Mouse (Mus musculus): ENCODE results near the gene Vps4b.

Vps4b gene

GRCm38 (mm10) chr1:106796542-106796924, at the start of gene Vps4b:
Gene Vps4b, minus strand, starts transcription at chr1:106796728.
- peak; percentile 89 to 91 for DNase-seq (ENCODE audit: low spot score in 2 of 2)

DNA sequence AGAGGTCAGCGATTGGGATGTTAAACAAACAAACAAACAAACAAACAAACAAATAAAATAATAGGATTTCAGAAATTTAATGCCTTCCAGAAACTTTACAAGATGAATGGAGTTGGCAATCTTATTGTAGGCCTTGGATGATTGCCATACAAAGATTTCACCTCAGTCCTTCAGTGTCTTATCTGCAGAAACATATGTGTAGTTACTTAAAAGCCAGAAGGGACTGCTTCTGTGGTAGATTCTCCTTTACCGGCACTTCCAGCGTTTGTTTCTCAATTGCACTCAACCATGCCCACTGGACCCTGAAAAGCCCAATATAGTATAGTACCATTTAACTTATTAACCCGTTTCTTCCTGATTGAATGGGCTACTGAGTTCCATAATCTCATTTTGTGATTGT, 32.3 kb upstream of the Vps4b start:
- DNase-seq (ENCODE audit: low spot score in 2 of 2): no peak

DNA sequence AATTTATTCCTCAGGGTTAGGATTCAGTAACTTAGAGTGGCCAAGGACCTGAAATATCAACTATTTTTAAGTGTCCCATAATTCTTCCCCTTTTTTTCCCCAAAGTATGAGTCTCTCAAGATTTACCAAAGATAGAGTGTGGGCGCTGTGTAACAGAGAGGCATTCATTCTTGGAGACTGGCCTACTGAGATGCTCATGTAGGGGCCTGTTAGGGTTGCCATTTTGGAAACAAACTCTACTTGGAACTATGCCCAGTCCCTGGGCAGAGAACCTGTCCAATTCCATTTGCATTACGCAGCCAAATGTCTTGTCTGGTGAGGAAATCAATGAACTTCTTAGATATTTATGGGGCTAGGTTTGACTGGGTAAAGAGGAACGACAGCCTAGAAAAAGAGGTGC, 25.8 kb upstream of the Vps4b start:
- DNase-seq (ENCODE audit: low spot score in 2 of 2): no peak

- no peak for DNase-seq (ENCODE audit: low spot score in 2 of 2)
These were observed 21.8 kb upstream of the Vps4b start for GRCm38 (mm10) chr1:106818323-106818722.

DNA sequence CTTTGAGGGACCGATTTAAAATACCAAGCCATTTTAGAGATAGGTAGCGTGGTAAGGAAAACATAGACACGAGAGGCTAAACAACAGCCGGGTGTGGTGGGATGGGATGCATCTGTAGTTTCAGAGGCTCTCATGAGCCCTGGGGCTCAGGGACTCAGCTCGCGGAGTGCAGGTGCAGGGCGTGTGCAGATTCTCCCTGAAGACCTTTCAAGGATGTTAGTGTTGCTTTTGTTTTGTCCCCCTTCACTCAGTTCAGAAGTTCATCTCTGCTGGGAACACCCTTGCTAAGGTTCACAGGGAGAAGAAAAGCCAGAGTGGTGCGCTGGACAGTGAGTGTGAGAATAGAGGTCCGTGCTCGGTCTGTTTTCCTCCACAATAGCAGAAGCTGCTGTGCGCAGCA, 20.2 kb upstream of the Vps4b start:
- no peak for DNase-seq (ENCODE audit: low spot score in 2 of 2)

- no peak for DNase-seq (ENCODE audit: low spot score in 2 of 2)
These were observed 18.7 kb upstream of the Vps4b start for GRCm38 (mm10) chr1:106815265-106815664.

DNA sequence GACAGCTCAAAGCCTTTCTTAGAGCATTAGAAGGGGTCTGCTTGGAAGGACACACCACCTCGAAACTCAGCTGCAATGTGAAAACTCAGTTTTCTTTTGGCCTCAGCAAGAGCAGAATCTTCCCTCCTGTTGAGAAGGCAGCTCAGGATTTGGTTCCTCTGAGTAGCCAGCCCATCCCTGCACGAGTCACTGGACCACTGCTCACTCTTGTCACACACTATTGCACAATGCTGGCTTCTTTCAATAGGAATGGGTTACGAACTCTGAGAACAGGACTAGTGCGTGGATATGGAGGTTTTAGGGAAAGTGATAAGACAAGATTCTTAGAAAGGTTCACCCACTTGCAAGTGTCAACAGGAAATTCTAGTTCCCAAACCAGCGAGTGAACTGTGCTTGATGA, 18.3 kb upstream of the Vps4b start:
- DNase-seq (ENCODE audit: low spot score in 2 of 2): no peak

DNA sequence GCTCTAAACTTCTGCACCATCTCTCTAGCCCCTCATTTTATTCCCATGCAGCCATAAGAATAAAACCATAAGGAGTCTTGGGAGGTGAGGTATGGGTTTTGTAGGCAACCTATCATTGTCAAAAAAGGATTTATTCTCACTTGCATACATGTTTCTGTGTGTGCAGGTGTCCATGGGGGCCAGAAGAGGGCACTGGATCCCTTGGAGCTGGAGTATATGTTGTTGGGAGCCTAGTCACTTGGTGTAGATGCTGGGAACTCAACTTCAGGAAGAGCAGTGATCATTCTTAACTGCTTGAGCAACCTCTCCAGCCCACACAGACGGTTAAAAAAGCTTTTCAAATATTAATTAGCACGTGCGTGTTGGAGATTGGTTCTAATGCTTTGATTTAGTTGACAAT, 3.4 kb upstream of the Vps4b start:
- DNase-seq (ENCODE audit: low spot score in 2 of 2): no peak

- no peak for DNase-seq (ENCODE audit: low spot score in 2 of 2)
These were observed 2.9 kb upstream of the Vps4b start for GRCm38 (mm10) chr1:106799406-106799805.

GRCm38 (mm10) chr1:106796987-106797779, 655 bp upstream of the Vps4b start:
- DNase-seq (ENCODE audit: low spot score in 2 of 2): no peak

GRCm38 (mm10) chr1:106795634-106796541, 640 bp downstream of the Vps4b start:
- peak in 1 of 2 experiments; percentile 5 for DNase-seq (ENCODE audit: low spot score in 2 of 2)

DNA sequence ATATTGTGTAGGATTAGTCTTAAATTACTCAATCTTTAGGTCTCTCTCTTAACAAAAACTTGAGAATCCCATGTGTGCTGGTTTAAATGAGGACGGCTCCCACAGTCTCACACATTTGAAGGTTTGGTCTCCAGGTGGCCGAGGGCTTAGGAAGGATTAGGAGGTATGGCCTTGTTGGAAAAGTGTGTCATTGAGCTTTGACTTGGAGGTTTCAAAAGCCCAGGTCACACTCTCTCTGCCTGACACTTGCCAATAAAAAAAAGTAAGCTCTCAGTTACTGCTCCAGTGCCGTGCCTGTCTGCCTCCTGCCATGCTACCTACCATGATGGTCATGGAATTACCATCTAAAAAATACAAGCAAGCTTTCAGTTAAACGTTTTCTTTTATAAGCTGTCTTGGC, 21.6 kb downstream of the Vps4b start:
- DNase-seq (ENCODE audit: low spot score in 2 of 2): no peak

DNA sequence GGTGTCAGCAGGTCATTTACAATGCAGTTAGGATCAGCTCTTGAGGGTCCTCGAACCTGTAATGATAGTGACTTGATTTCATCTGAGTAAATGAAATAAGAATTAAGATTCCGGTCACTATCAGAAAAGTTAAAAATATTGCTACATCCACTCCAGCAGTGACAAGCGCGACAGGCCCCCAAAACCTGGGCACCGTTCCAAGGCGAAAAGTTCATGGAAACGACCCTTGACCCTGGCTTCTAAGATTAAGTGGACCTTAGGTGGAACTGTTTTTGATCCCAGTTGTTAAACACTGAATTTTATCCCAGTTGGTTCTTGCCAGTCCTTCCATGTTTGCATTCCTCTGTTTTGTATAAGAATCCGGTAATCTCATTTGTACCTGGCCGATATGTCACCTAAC, 22.4 kb downstream of the Vps4b start:
- DNase-seq (ENCODE audit: low spot score in 2 of 2): no peak

GRCm38 (mm10) chr1:106768773-106769172, 27.8 kb downstream of the Vps4b start:
- DNase-seq (ENCODE audit: low spot score in 2 of 2): no peak

DNA sequence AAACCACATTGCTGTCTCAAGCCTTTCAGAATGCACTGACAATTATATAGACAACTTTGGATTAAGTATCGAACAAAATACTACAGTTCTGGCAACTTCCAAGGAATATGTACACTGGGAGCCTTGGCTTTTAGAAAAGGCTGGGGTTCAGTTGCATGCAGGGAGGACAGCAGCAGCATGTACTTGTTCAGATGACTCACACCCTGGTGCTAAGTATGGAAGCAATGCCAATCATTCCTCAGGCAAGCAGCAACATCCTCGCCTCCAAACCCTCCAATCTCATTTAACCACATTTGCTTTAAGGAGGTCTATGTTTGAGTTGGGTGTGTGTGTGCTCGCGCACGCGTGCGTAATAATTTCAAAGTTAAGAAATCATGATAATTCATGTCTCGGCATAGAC, 30.8 kb downstream of the Vps4b start:
- peak in 1 of 2 experiments; percentile 27 for DNase-seq (ENCODE audit: low spot score in 2 of 2)

DNA sequence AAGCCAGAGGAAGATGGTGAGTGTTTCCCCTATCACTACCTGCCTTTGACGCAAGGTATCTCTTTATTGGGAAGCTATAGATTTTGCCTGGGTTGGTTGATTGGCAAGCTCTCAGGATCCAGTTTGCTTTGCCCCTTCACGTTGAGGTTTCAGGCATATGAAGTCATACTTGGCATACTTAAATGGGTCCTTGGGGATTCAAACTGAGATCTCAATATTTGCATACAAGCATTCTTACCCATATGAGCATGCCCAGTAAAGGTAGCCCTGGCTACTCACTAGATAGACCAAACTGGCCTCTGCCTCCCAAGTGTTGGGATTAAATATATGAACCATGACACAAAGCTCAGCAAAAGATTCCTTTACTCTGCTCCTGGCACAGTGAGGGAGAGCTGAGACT, 31.7 kb downstream of the Vps4b start:
- DNase-seq (ENCODE audit: low spot score in 2 of 2): no peak

GRCm38 (mm10) chr1:106764281-106764680, 32.2 kb downstream of the Vps4b start:
- DNase-seq (ENCODE audit: low spot score in 2 of 2): no peak

DNA sequence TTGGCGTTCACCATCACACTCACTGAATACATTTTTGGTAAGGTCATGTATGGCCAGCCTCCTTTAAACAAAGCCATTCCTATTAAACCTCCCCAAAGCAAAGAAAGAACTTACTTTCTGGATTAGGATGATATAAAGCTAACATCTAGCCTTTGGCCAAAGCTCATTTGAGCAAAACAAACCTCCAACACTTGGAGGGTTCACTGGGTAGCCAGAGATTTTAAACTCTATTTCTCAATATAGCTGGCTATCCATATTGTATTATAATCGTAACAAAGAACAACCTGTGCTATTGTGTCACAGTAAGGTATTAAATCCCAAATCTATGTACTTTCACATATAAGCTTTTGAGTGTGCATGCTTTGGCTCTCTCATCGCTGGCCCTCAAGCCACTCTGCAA, 35.8 kb downstream of the Vps4b start:
- DNase-seq (ENCODE audit: low spot score in 2 of 2): no peak

DNA sequence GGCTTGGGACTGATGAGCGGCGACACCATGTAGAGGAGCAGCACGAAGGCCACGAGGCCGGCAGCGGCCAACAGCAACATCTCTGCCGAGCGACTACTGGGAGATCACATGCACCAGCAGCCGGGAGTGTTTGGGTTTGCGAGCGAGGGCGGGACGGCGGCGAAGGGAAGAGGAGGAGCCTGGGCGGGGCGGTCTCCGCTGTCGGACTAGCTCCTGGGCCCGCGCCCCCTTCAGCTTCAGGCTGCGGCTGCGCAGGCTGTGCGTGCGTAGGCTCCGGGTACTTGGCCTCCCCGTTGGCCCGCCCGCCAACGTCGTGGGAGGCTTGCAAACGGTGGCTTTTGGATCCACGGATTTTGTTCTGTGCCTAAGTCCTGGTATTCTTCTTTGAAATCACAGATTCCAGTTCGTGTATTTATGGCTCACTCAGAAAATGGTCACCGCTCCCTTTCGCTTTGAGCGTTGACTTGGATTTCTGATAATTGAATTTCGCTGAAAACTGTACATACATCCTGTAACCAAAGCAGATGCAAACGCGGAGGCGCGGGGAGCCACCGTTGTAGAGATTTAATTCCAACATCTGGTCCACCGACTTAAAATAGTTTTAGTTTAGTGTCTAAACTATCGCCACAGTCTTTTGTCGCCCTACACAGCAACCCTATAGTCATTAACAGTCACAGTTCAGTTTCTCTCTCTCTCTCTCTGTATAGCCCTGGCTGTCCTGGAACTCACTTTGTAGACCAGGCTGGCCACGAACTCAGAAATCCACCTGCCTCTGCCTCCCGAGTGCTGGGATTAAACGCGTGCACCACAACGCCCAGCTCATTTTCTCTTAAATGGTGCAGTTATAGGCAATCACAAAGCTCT, 36.7 kb downstream of the Vps4b start, which contains the start of gene Kdsr:
Gene Kdsr (minus strand): TSS at position 156 of the 864 bp plus-strand sequence.
- DNase-seq (ENCODE audit: low spot score in 2 of 2): peak; percentile 98

DNA sequence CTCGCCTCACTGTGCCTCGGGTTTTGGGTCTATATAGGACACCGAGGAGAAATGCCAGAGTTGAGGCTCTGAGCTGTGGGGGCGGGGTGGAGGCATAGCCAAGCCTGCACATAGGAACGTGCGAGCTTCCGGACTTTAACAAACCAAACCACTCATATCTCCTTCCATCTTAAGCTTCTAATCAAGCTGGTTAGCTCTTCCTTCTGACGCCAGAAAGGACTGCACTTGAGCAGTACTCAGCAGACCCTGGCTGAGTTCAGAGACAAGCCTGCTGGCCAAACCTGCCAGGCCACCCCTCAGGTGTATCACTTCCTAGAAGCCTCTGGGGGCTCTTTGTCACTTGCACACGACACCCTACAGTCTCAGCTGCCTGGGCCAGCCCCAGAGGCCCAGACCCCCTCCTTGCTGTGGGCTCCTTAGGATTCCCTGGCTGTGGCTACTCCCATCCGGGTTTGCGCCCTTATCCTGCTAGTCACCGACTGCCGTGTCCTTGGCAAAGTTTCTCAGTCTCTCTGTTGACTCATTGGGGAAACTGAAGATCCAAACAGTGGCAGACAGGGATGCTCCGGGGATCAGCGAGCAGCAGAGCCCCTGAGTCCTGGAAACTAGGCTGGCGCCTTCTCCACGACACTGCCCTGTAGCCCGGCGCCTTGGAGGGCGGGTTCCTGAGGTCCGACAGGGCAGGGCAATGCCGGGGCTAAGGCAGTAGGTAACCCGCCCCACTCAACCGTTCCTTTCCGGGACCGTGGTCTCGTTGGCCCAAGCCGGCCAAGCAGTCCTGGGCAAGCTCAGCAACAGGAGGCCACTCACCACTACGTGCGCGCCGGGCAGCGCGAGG, 37.6 kb downstream of the Vps4b start:
- peak; percentile 36 to 43 for DNase-seq (ENCODE audit: low spot score in 2 of 2)

DNA sequence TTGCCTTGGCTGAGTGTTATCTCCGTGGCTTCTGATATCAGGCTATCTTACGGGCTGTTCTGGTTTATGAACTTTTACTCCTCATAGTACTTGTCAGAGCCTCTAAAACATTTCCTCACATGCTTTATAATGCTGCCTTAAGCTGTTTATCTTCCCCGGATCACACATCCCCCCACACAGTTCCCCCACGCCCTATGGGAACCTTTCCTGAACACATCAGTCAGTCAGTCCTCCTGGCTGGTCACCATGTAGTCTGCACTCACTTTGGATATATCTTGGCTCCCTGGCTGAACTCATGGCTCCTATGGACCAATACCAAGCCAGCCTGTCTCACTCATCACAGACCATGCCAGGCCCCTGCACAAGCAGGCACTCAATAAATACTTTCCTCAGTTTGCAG, 39.9 kb downstream of the Vps4b start:
- DNase-seq (ENCODE audit: low spot score in 2 of 2): no peak

All from right cerebral cortex, postnatal 36 days (tissue).